Comparison of ENCODE assay signal across 9 mouse cellular contexts in genomic region chr9:114527992-114528679, GRCm38 (mm10). TPM values are rescaled to one million over a fixed set of nuclear protein-coding genes. Genes with fewer than 3 reads are reported as not detected.
DNase-seq lines count a peak whose midpoint lies in the region; ATAC-seq lines count a peak whose summit lies in the region.
"Had no signal": no experiment of that assay in that cellular context is flagged by ENCODE, and none has a peak within 500 bp of the region (broad histone marks: within the 10 kb centered on the region; RNA-seq: fewer than 3 reads in every experiment).

No protein-coding gene starts in this region.

- H3K27me3 ChIP-seq in midbrain, embryonic 10.5 days (ENCODE audit: low read depth, poor library complexity, severe bottlenecking) = no peaks in the 10 kb centered on the region
- H3K27me3 ChIP-seq in midbrain, embryonic 15.5 days (replicated peaks) = no peaks in the 10 kb centered on the region; the same call in 1 of the 2 replicates
- H3K27me3 ChIP-seq in forebrain, embryonic 15.5 days = no peaks in the 10 kb centered on the region
- no peaks in the 10 kb centered on the region for H3K27me3 ChIP-seq in intestine, embryonic 16.5 days (replicated peaks; ENCODE audit: control insufficient read depth, insufficient read depth, low read length)
- no peaks in the 10 kb centered on the region for H3K27me3 ChIP-seq in lung, embryonic 15.5 days

- DNase-seq in midbrain, embryonic 10.5 days (ENCODE audit: low spot score) = peak; percentile 91
- DNase-seq in cerebellum, adult 9-10 months = no peak
- no peak for DNase-seq in layer of hippocampus, postnatal 36 days
- DNase-seq in ovary, postnatal 14 days (ENCODE audit: low spot score) = no peak

- peaks cover 21% of the 10 kb centered on the region for H3K36me3 ChIP-seq in midbrain, embryonic 10.5 days
- H3K36me3 ChIP-seq in midbrain, embryonic 15.5 days (replicated peaks) = no peaks in the 10 kb centered on the region
- H3K36me3 ChIP-seq in forebrain, embryonic 15.5 days = no peaks in the 10 kb centered on the region
- H3K36me3 ChIP-seq in intestine, embryonic 16.5 days (ENCODE audit: control insufficient read depth, insufficient read depth, low read length) = 0 out of 2 replicates have a peak, but pooled peaks cover 2% of the 10 kb centered on the region
- H3K36me3 ChIP-seq in lung, embryonic 15.5 days = no peaks in the 10 kb centered on the region

- H3K27ac ChIP-seq in midbrain, embryonic 10.5 days (replicated peaks) = peak overlapping the region; percentile 88
- H3K27ac ChIP-seq in midbrain, embryonic 15.5 days = no peak overlapping the region
- H3K27ac ChIP-seq in forebrain, embryonic 15.5 days (replicated peaks) = no peak overlapping the region
- no peak overlapping the region for H3K27ac ChIP-seq in intestine, embryonic 16.5 days (ENCODE audit: low read length)
- peak overlapping the region; percentile 83 for H3K27ac ChIP-seq in lung, embryonic 15.5 days
- H3K27ac ChIP-seq: macrophage had no signal

- H3K4me1 ChIP-seq in midbrain, embryonic 10.5 days = peaks cover 89% of the 10 kb centered on the region
- H3K4me1 ChIP-seq in midbrain, embryonic 15.5 days = peaks cover 20% of the 10 kb centered on the region
- peaks cover 19% of the 10 kb centered on the region for H3K4me1 ChIP-seq in forebrain, embryonic 15.5 days
- H3K4me1 ChIP-seq in intestine, embryonic 16.5 days (ENCODE audit: control insufficient read depth, insufficient read depth, low read length) = peaks cover 31% of the 10 kb centered on the region
- H3K4me1 ChIP-seq in lung, embryonic 15.5 days = peaks cover 48% of the 10 kb centered on the region

- H3K4me3 ChIP-seq in midbrain, embryonic 10.5 days = peak overlapping the region; percentile 41
- H3K4me3 ChIP-seq in midbrain, embryonic 15.5 days = no peak overlapping the region
- H3K4me3 ChIP-seq in forebrain, embryonic 15.5 days = no peak overlapping the region
- no peak overlapping the region for H3K4me3 ChIP-seq in intestine, embryonic 16.5 days (ENCODE audit: low read length)
- no peak overlapping the region for H3K4me3 ChIP-seq in lung, embryonic 15.5 days

- no peaks in the 10 kb centered on the region for H3K9me3 ChIP-seq in midbrain, embryonic 10.5 days (replicated peaks)
- H3K9me3 ChIP-seq in midbrain, embryonic 15.5 days = no peaks in the 10 kb centered on the region
- no peaks in the 10 kb centered on the region for H3K9me3 ChIP-seq in forebrain, embryonic 15.5 days
- no peaks in the 10 kb centered on the region for H3K9me3 ChIP-seq in intestine, embryonic 16.5 days (ENCODE audit: control insufficient read depth, low read length)
- no peaks in the 10 kb centered on the region for H3K9me3 ChIP-seq in lung, embryonic 15.5 days

- H3K9ac ChIP-seq in midbrain, embryonic 15.5 days = no peak overlapping the region
- H3K9ac ChIP-seq in forebrain, embryonic 15.5 days (replicated peaks) = no peak overlapping the region
- no peak overlapping the region for H3K9ac ChIP-seq in intestine, embryonic 16.5 days (ENCODE audit: low read depth, low read length)
- H3K9ac ChIP-seq in lung, embryonic 15.5 days = no peak overlapping the region

- WGBS in midbrain, embryonic 10.5 days = 2% methylated on average over 17 of the region's 17 CpGs
- WGBS in midbrain, embryonic 15.5 days = 16% methylated on average over 17 of the region's 17 CpGs
- 12% methylated on average over 17 of the region's 17 CpGs for WGBS in forebrain, embryonic 15.5 days
- WGBS in intestine, embryonic 16.5 days = 24% methylated on average over 17 of the region's 17 CpGs
- WGBS in lung, embryonic 15.5 days = 10% methylated on average over 17 of the region's 17 CpGs

- H3K4me2 ChIP-seq in midbrain, embryonic 15.5 days = no peak overlapping the region
- peak overlapping the region; percentile 12; the same call in 1 of the 2 replicates for H3K4me2 ChIP-seq in forebrain, embryonic 15.5 days (replicated peaks)
- peak overlapping the region; percentile 21; the same call in 1 of the 2 replicates for H3K4me2 ChIP-seq in intestine, embryonic 16.5 days (ENCODE audit: low read depth, low read length)
- peak overlapping the region; percentile 33 for H3K4me2 ChIP-seq in lung, embryonic 15.5 days

- ATAC-seq in midbrain, embryonic 15.5 days (replicated peaks) = no peak
- ATAC-seq in forebrain, embryonic 15.5 days (replicated peaks) = 0 out of 2 replicates have a peak, but pooled peaks have one; percentile 15
- ATAC-seq in intestine, embryonic 16.5 days = peak; percentile 32; the same call in 1 of the 2 replicates
- peak; percentile 63 for ATAC-seq in lung, embryonic 15.5 days (ENCODE audit: borderline replicate concordance, extremely low read depth, low FRiP score, low TSS enrichment)

RNA-seq across cellular contexts. Expression of gene C130032M10Rik, which starts 12.6 kb away (rescaled TPM):
- polyA plus RNA-seq in midbrain, embryonic 10.5 days (2016; fragmentation: Nextera tagmentation; extraction: Ambion mirVana) = 0.91 and 0.98 TPM in 2 replicates
- not detected in 2 replicates for polyA plus RNA-seq in midbrain, embryonic 15.5 days (2015; fragmentation: Nextera tagmentation; extraction: Ambion mirVana)
- not detected in 2 replicates for polyA plus RNA-seq in forebrain, embryonic 15.5 days (2015; fragmentation: Nextera tagmentation; extraction: Ambion mirVana)
- 0.32 TPM in 1 of 2 replicates, not detected in the other for polyA plus RNA-seq in intestine, embryonic 16.5 days (2015; fragmentation: Nextera tagmentation; extraction: Ambion mirVana)
- 0.23 TPM in 1 of 2 replicates, not detected in the other for polyA plus RNA-seq in lung, embryonic 15.5 days (2015; fragmentation: Nextera tagmentation; extraction: Ambion mirVana)
- not detected for total RNA-seq in layer of hippocampus, postnatal 36 days (2021)
- polyA plus RNA-seq: macrophage had no signal

RNA-seq across cellular contexts. Expression of gene Ccr4, which starts 23.4 kb away (rescaled TPM):
- polyA plus RNA-seq in midbrain, embryonic 10.5 days (2016; fragmentation: Nextera tagmentation; extraction: Ambion mirVana) = not detected in 2 replicates
- not detected in 2 replicates for polyA plus RNA-seq in midbrain, embryonic 15.5 days (2015; fragmentation: Nextera tagmentation; extraction: Ambion mirVana)
- not detected in 2 replicates for polyA plus RNA-seq in forebrain, embryonic 15.5 days (2015; fragmentation: Nextera tagmentation; extraction: Ambion mirVana)
- 1.9 and 2.5 TPM in 2 replicates for polyA plus RNA-seq in intestine, embryonic 16.5 days (2015; fragmentation: Nextera tagmentation; extraction: Ambion mirVana)
- polyA plus RNA-seq in lung, embryonic 15.5 days (2015; fragmentation: Nextera tagmentation; extraction: Ambion mirVana) = 0.37 TPM in 1 of 2 replicates, not detected in the other
- not detected for total RNA-seq in layer of hippocampus, postnatal 36 days (2021)
- polyA plus RNA-seq: macrophage had no signal

RNA-seq across cellular contexts. Expression of gene Trim71, which starts 36.0 kb away (rescaled TPM):
- 4.3 and 6.8 TPM in 2 replicates for polyA plus RNA-seq in midbrain, embryonic 10.5 days (2016; fragmentation: Nextera tagmentation; extraction: Ambion mirVana)
- polyA plus RNA-seq in midbrain, embryonic 15.5 days (2015; fragmentation: Nextera tagmentation; extraction: Ambion mirVana) = 0.15 and 0.17 TPM in 2 replicates
- 0.11 and 0.14 TPM in 2 replicates for polyA plus RNA-seq in forebrain, embryonic 15.5 days (2015; fragmentation: Nextera tagmentation; extraction: Ambion mirVana)
- 3.8 and 4.0 TPM in 2 replicates for polyA plus RNA-seq in intestine, embryonic 16.5 days (2015; fragmentation: Nextera tagmentation; extraction: Ambion mirVana)
- 1.2 TPM in 2 replicates for polyA plus RNA-seq in lung, embryonic 15.5 days (2015; fragmentation: Nextera tagmentation; extraction: Ambion mirVana)
- 1 to 10 TPM; 1.1 to 1.5 TPM for total RNA-seq in layer of hippocampus, postnatal 36 days (2021)
- polyA plus RNA-seq: macrophage had no signal

Comparison
In these comparisons a context has a peak if more than half of its experiments do, and no peak if none do; other contexts are left out.
1. H3K27ac ChIP-seq: peak in midbrain, embryonic 10.5 days (single experiment) and lung, embryonic 15.5 days (single experiment); none in midbrain, embryonic 15.5 days (single experiment), forebrain, embryonic 15.5 days (single experiment) and intestine, embryonic 16.5 days (single experiment).